Mouse (Mus musculus): ENCODE measurements around the gene Slc10a1.
"Not testable (repeated sequence)": the region's sequence is repeated elsewhere in the genome, so short reads cannot be mapped to it uniquely, and the experiment has no call there.

GRCm38 (mm10) chr12:80944963-80945333 lies 23.6 kb downstream of the Slc10a1 start:
- not testable (repeated sequence) for TF ChIP-seq CTCF (IDR thresholded peaks at IDR 0.05; ENCODE audit: low read depth, low read length); GATA1 (IDR thresholded peaks at IDR 0.05; ENCODE audit: borderline replicate concordance, low read length); POLR2AphosphoS5 (IDR thresholded peaks at IDR 0.05; ENCODE audit: insufficient replicate concordance, low read depth, low read length); TAL1 (conservative IDR thresholded peaks at IDR 0.05; ENCODE audit: low read depth, low read length); GATA2 (IDR thresholded peaks at IDR 0.05; ENCODE audit: borderline replicate concordance, low read depth, low read length)

Data from G1E (cell line).